Mouse (Mus musculus) embryonic facial prominence, embryonic 11.5 days (tissue): ENCODE measurements around the gene Gdpd2. TPM values are rescaled to one million over a fixed set of nuclear protein-coding genes. Genes with fewer than 3 reads are reported as not detected.

ENCODE experiments used
- ATAC-seq: fragments of 200-750 bp; cut with Nextera tagmentation; replicated peaks from 2 replicates; pipeline ENCODE4 v1.8.0; 2017; ENCODE audit warnings: low read depth; ENCODE audit not compliant: insufficient number of reproducible peaks, low FRiP score, low TSS enrichment
- DNase-seq: peaks from one replicate; pipeline ENCODE4 v3.0.0-alpha.2; 2015; ENCODE audit warnings: low spot score
- H3K27ac ChIP-seq: fragments of 300-500 bp; sonication (generic); replicated peaks from 2 replicates; pipeline ENCODE4 v1.5.1; 2014; ENCODE audit warnings: mild to moderate bottlenecking, low read depth, low read length, control low read depth
- H3K27me3 ChIP-seq: fragments of 300-500 bp; sonication (generic); 2 replicates; pipeline ENCODE4 v1.6.1; 2014; ENCODE audit warnings: mild to moderate bottlenecking, low read length, moderate library complexity, mixed read lengths; ENCODE audit not compliant: control insufficient read depth, insufficient read depth
- H3K36me3 ChIP-seq: fragments of 300-500 bp; sonication (generic); replicated peaks from 2 replicates; pipeline ENCODE4 v1.6.1; 2014; ENCODE audit warnings: low read depth, mild to moderate bottlenecking, low read length, moderate library complexity, mixed read lengths; ENCODE audit not compliant: control insufficient read depth, insufficient read depth
- H3K4me1 ChIP-seq: fragments of 300-500 bp; sonication (generic); 2 replicates; pipeline ENCODE4 v1.6.1; 2014; ENCODE audit warnings: low read length, mixed read lengths; ENCODE audit not compliant: control insufficient read depth, insufficient read depth
- H3K4me2 ChIP-seq: fragments of 300-500 bp; sonication (generic); 2 replicates; pipeline ENCODE4 v1.6.1; 2014; ENCODE audit warnings: low read depth, mild to moderate bottlenecking, control low read depth, low read length, moderate library complexity
- H3K4me3 ChIP-seq: fragments of 300-500 bp; sonication (generic); 2 replicates; pipeline ENCODE4 v1.5.1; 2014; ENCODE audit warnings: low read depth, low read length, control low read depth
- H3K9ac ChIP-seq: fragments of 300-500 bp; sonication (generic); replicated peaks from 2 replicates; pipeline ENCODE4 v1.6.1; 2014; ENCODE audit warnings: mild to moderate bottlenecking, control low read depth, low read length
- H3K9me3 ChIP-seq: fragments of 300-500 bp; sonication (generic); replicated peaks from 2 replicates; pipeline ENCODE4 v1.6.1; 2016; ENCODE audit warnings: mild to moderate bottlenecking, low read length, inconsistent platforms, mixed read lengths; ENCODE audit not compliant: control insufficient read depth
- WGBS: fragments of 180-500 bp; shearing (Covaris S2); extraction: QIAGEN DNeasy Blood & Tissue Kit; methylation state at CpG from one replicate; pipeline ENCODE4 v1.1.7; 2014; 5-methylcytosine and 5-hydroxymethylcytosine counted together
- polyA plus RNA-seq: library from polyadenylated mRNA; unstranded; fragments of >200 nt; fragmentation: Nextera tagmentation; extraction: Ambion mirVana; gene quantifications from 2 replicates; pipeline ENCODE4 v1.2.1, GENCODE M21; 2014

Gdpd2 gene
- polyA plus RNA-seq, 1 experiment from 2014 or later = 3.3 TPM

- ATAC-seq = peak; percentile 72
- no peaks in the 10 kb centered on the region for H3K4me1 ChIP-seq
- H3K9ac ChIP-seq = 0 out of 2 replicates have a peak overlapping the region, but pooled peaks have one; percentile 18
- DNase-seq = no peak
- no peaks in the 10 kb centered on the region for H3K27me3 ChIP-seq
- peak overlapping the region; percentile 44 for H3K4me3 ChIP-seq
- H3K36me3 ChIP-seq = no peaks in the 10 kb centered on the region
- no peaks in the 10 kb centered on the region for H3K9me3 ChIP-seq
- 38% methylated on average over 18 of the region's 36 CpGs for whole genome bisulfite sequencing
- no peak overlapping the region for H3K27ac ChIP-seq
- H3K4me2 ChIP-seq = peak overlapping the region; percentile 84
These were observed 38.4 kb downstream of the Gdpd2 start for GRCm38 (mm10) chrX:100767885-100768626.

GRCm38 (mm10) chrX:100769281-100769680, 39.6 kb downstream of the Gdpd2 start:
- Histone ChIP-seq H3K27ac (no peak overlapping the region), H3K27me3 (no peaks in the 10 kb centered on the region), H3K9ac (no peak overlapping the region), H3K36me3 (no peaks in the 10 kb centered on the region), H3K4me1 (no peaks in the 10 kb centered on the region), H3K4me3 (no peak overlapping the region), H3K4me2 (no peak overlapping the region), H3K9me3 (no peaks in the 10 kb centered on the region)
- WGBS = 78% methylated on average over 5 of the region's 5 CpGs
- no peak for ATAC-seq
- DNase-seq = no peak

GRCm38 (mm10) chrX:100774341-100774811, 44.7 kb downstream of the Gdpd2 start:
- Histone ChIP-seq H3K4me2 (peak overlapping the region; percentile 25), H3K4me1 (no peaks in the 10 kb centered on the region), H3K4me3 (peak overlapping the region; percentile 37), H3K9me3 (no peaks in the 10 kb centered on the region), H3K27ac (no peak overlapping the region), H3K36me3 (no peaks in the 10 kb centered on the region), H3K9ac (peak overlapping the region; percentile 69), H3K27me3 (no peaks in the 10 kb centered on the region)
- 10% methylated on average over 20 of the region's 23 CpGs for WGBS
- ATAC-seq = no peak
- DNase-seq = peak; percentile 74

- WGBS = 92% methylated on average over 3 of the region's 3 CpGs
- Histone ChIP-seq H3K9me3 (no peaks in the 10 kb centered on the region), H3K36me3 (no peaks in the 10 kb centered on the region), H3K27me3 (no peaks in the 10 kb centered on the region), H3K4me1 (no peaks in the 10 kb centered on the region), H3K4me2 (no peak overlapping the region), H3K9ac (no peak overlapping the region), H3K4me3 (no peak overlapping the region), H3K27ac (no peak overlapping the region)
- no peak for ATAC-seq
- no peak for DNase-seq
These were observed 45.7 kb downstream of the Gdpd2 start for GRCm38 (mm10) chrX:100775405-100775804.

GRCm38 (mm10) chrX:100776494-100776893, 46.8 kb downstream of the Gdpd2 start:
- peak overlapping the region; percentile 58; the same call in 1 of the 2 replicates for H3K4me3 ChIP-seq
- peak; percentile 21; the same call in 1 of the 2 replicates for ATAC-seq

GRCm38 (mm10) chrX:100776985-100777654, 47.4 kb downstream of the Gdpd2 start:
- Histone ChIP-seq H3K27ac (peak overlapping the region; percentile 83), H3K4me1 (no peaks in the 10 kb centered on the region), H3K36me3 (no peaks in the 10 kb centered on the region), H3K4me3 (peak overlapping the region; percentile 58), H3K4me2 (peak overlapping the region; percentile 49), H3K9ac (peak overlapping the region; percentile 85), H3K9me3 (no peaks in the 10 kb centered on the region), H3K27me3 (no peaks in the 10 kb centered on the region)
- DNase-seq = peak; percentile 88
- peak; percentile 94 for ATAC-seq
- WGBS = 20% methylated on average over 25 of the region's 49 CpGs

More at GRCm38 (mm10) chrX:100776494-100776893, 46.8 kb downstream of the Gdpd2 start:
- Histone ChIP-seq H3K9me3 (no peaks in the 10 kb centered on the region), H3K9ac (no peak overlapping the region), H3K4me2 (peak overlapping the region; percentile 49; the same call in 1 of the 2 replicates), H3K27ac (no peak overlapping the region), H3K4me1 (no peaks in the 10 kb centered on the region), H3K36me3 (no peaks in the 10 kb centered on the region), H3K27me3 (no peaks in the 10 kb centered on the region)
- WGBS = 14% methylated on average over 9 of the region's 9 CpGs
- peak; percentile 70 for DNase-seq

GRCm38 (mm10) chrX:100777655-100778234, 48.1 kb downstream of the Gdpd2 start:
- Histone ChIP-seq H3K4me3 (peak overlapping the region; percentile 58), H3K4me2 (peak overlapping the region; percentile 49), H3K4me1 (no peaks in the 10 kb centered on the region), H3K27me3 (no peaks in the 10 kb centered on the region), H3K9ac (peak overlapping the region; percentile 85), H3K27ac (peak overlapping the region; percentile 83), H3K9me3 (no peaks in the 10 kb centered on the region), H3K36me3 (no peaks in the 10 kb centered on the region)
- 15% methylated on average over 10 of the region's 10 CpGs for WGBS
- DNase-seq (peak; percentile 31), ATAC-seq (no peak)
